Mouse (Mus musculus): ENCODE measurements at regions not wholly inside any gene's neighbourhood (a gene's known extent, or its start where the extent isn't known, plus 50 kb on each side); places are given as distances from the start of the nearest gene placed in this dataset.
"Not testable (repeated sequence)": the region's sequence is repeated elsewhere in the genome, so short reads cannot be mapped to it uniquely, and the experiment has no call there.

DNA sequence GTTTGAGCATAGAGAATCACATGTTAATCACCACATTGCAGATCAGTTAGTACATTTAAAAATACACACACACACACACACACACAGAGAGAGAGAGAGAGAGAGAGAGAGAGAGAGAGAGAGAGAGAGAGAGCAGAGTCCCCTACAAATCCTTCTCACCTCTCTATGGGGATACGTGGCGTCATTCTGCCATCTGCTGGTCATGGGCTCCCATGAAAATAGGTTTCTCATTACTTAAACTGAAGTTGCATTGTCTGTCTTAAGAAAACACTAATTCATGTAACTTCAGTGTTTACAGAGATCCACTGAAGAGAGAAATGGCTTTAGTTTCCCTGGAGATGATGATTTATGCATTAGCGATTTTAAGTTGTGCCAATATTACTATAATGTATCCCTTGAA lies 297.9 kb upstream of the Zfp386 start:
- TF ChIP-seq CTCF (IDR thresholded peaks at IDR 0.05; ENCODE audit: low read depth): 0 out of 2 replicates have a peak, but pooled peaks have one; percentile 4
- TF ChIP-seq EP300 (IDR thresholded peaks at IDR 0.05; ENCODE audit: low read depth): not testable (repeated sequence)
